Mouse (Mus musculus) heart, embryonic 16.5 days (tissue): ENCODE data around the gene Adcy2. TPM values are rescaled to one million over a fixed set of nuclear protein-coding genes. Genes with fewer than 3 reads are reported as not detected.

ENCODE experiments used
- ATAC-seq: fragments of 200-750 bp; cut with Nextera tagmentation; replicated peaks from 2 replicates; pipeline ENCODE4 v1.8.0; 2017; ENCODE audit warnings: moderate number of reproducible peaks; ENCODE audit not compliant: insufficient read depth, low FRiP score; ENCODE audit errors: extremely low read depth
- H3K27ac ChIP-seq: fragments of 300-500 bp; sonication (generic); 2 replicates; pipeline ENCODE4 v1.5.1; 2014; ENCODE audit warnings: mild to moderate bottlenecking, low read length, control low read depth, moderate library complexity
- H3K27me3 ChIP-seq: fragments of 300-500 bp; sonication (generic); 2 replicates; pipeline ENCODE4 v1.6.1; 2014; ENCODE audit warnings: low read length, mixed read lengths; ENCODE audit not compliant: control insufficient read depth, insufficient read depth
- H3K36me3 ChIP-seq: fragments of 300-500 bp; sonication (generic); 2 replicates; pipeline ENCODE4 v1.6.1; 2014; ENCODE audit not compliant: control insufficient read depth, insufficient read depth
- H3K4me1 ChIP-seq: fragments of 300-500 bp; sonication (generic); 2 replicates; pipeline ENCODE4 v1.6.1; 2014; ENCODE audit warnings: low read length, mixed read lengths; ENCODE audit not compliant: control insufficient read depth, insufficient read depth
- H3K4me2 ChIP-seq: fragments of 300-500 bp; sonication (generic); 2 replicates; pipeline ENCODE4 v1.6.1; 2014; ENCODE audit warnings: low read depth, mild to moderate bottlenecking, control low read depth, low read length
- H3K4me3 ChIP-seq: fragments of 300-500 bp; sonication (generic); 2 replicates; pipeline ENCODE4 v1.5.1; 2014; ENCODE audit warnings: mild to moderate bottlenecking, control low read depth, low read length
- H3K9ac ChIP-seq: fragments of 300-500 bp; sonication (generic); 2 replicates; pipeline ENCODE4 v1.6.1; 2014; ENCODE audit warnings: low read length, control low read depth
- H3K9me3 ChIP-seq: fragments of 300-500 bp; sonication (generic); replicated peaks from 2 replicates; pipeline ENCODE4 v1.6.1; 2016; ENCODE audit warnings: low read length; ENCODE audit not compliant: control insufficient read depth
- WGBS: fragments of 180-500 bp; shearing (Covaris S2); extraction: QIAGEN DNeasy Blood & Tissue Kit; methylation state at CpG from one replicate; pipeline ENCODE4 v1.1.7; 2014; 5-methylcytosine and 5-hydroxymethylcytosine counted together
- polyA plus RNA-seq: library from polyadenylated mRNA; unstranded; fragments of >200 nt; fragmentation: Nextera tagmentation; extraction: Ambion mirVana; gene quantifications from 2 replicates; pipeline ENCODE4 v1.2.1, GENCODE M21; 2015

Adcy2 gene
- polyA plus RNA-seq, 1 experiment from 2014 or later, result 0.58 TPM

DNA sequence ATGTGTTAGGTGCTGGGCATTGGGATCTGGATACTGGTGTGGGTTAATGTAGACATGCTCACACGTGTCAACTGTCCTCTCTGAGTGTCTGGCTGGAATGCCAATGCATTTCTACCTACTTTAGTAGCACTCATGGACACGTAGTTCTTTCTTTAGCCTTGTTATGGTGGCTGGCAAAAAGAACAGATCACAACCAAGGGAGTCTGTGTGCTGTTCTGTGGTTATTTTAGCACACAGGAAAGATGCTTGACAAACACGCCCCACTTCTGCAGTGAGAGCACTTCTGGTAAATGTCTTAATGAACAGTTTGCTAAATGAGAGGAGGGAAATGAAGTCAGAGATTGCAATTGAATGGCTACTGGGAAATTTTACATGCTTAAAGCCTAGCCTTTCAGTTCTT lies 151.1 kb downstream of the Adcy2 start:
- no peaks in the 10 kb centered on the region for H3K27me3 ChIP-seq
- WGBS, result 63% methylated on average over 3 of the region's 3 CpGs
- no peak overlapping the region for H3K4me2 ChIP-seq
- H3K4me1 ChIP-seq, result no peaks in the 10 kb centered on the region
- ATAC-seq, result no peak
- H3K36me3 ChIP-seq, result no peaks in the 10 kb centered on the region
- no peak overlapping the region for H3K4me3 ChIP-seq
- H3K27ac ChIP-seq, result no peak overlapping the region
- H3K9me3 ChIP-seq, result no peaks in the 10 kb centered on the region
- H3K9ac ChIP-seq, result no peak overlapping the region

DNA sequence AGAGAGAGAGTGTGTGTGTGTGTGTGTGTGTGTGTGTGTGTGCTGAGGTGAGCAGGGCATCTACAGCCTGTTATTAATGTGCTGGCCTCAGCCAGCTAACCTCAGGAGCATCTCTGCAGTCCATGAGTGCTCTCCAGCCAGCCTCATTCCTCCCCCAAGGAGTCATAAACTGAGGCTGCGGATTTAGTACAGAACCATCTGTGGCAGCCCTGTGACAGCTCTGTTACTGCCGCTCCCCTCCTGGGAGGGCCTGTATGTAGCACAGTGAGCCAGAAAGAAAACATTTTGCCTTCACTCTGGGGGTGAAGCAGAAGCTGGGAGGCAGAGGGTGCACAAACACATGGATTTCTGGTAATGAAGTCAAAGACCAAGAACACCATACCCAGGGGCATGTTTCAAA lies 159.8 kb downstream of the Adcy2 start:
- H3K27ac ChIP-seq, result no peak overlapping the region
- no peak for ATAC-seq
- no peak overlapping the region for H3K4me2 ChIP-seq
- no peaks in the 10 kb centered on the region for H3K27me3 ChIP-seq
- H3K9ac ChIP-seq, result no peak overlapping the region
- no peaks in the 10 kb centered on the region for H3K9me3 ChIP-seq
- no peaks in the 10 kb centered on the region for H3K4me1 ChIP-seq
- H3K36me3 ChIP-seq, result no peaks in the 10 kb centered on the region
- 26% methylated on average over 2 of the region's 2 CpGs for WGBS
- H3K4me3 ChIP-seq, result no peak overlapping the region

DNA sequence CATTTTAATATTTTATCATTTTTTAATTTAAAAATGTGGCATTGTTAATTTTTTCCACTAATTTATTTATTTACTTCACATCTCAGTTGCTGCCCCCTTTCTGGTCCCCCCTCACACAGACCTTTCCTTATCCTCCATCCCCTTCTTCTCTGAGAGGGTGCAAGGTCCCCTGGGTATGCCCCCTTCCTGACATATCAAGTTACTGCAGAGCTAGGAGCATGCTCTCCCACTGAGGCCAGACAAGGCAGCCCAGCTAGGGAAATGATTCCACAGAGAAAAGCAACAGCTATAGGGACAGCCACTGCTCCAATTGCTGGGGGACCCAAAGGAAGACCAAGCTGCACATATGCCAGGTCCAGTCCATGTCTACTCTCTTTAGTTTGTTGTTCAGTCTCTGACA lies 163.2 kb downstream of the Adcy2 start:
- no peak overlapping the region for H3K9ac ChIP-seq
- no peak overlapping the region for H3K4me2 ChIP-seq
- H3K27me3 ChIP-seq, result no peaks in the 10 kb centered on the region
- H3K4me3 ChIP-seq, result no peak overlapping the region
- H3K36me3 ChIP-seq, result no peaks in the 10 kb centered on the region
- ATAC-seq, result no peak
- no peak overlapping the region for H3K27ac ChIP-seq
- H3K4me1 ChIP-seq, result no peaks in the 10 kb centered on the region
- no peaks in the 10 kb centered on the region for H3K9me3 ChIP-seq

DNA sequence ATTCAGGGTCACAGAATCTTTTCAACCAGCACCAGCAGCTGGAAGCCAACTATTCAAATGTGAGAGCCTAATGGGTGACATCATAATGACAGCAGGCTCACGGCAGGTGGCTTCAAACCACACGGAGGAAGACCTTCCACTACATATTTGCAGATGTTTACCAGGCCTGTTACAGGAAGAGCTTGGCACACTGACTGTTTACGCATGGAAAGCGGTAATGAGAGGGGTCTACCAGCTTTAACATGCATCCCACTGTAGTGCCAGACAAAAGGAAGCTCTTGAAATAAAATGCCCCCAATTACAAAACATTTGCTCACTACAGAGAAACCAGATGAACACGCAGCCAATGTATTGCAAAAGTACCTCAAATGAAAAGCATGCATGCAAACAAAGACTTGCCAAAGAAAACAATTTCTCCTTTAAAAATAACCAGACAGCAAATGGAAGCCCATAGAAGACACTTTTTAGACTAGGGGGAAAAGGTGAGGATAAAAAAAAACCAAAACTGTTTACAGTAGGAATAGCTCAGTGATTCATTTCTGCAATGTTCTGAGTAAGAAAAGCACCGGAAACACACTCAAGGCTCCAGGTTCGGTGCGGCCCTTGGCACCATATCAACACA lies 163.8 kb downstream of the Adcy2 start:
- H3K9ac ChIP-seq, result no peak overlapping the region
- H3K4me3 ChIP-seq, result no peak overlapping the region
- H3K4me2 ChIP-seq, result no peak overlapping the region
- ATAC-seq, result no peak
- H3K9me3 ChIP-seq, result no peaks in the 10 kb centered on the region
- no peaks in the 10 kb centered on the region for H3K4me1 ChIP-seq
- H3K27ac ChIP-seq, result no peak overlapping the region
- 64% methylated on average over 8 of the region's 8 CpGs for WGBS
- H3K36me3 ChIP-seq, result no peaks in the 10 kb centered on the region
- H3K27me3 ChIP-seq, result no peaks in the 10 kb centered on the region

DNA sequence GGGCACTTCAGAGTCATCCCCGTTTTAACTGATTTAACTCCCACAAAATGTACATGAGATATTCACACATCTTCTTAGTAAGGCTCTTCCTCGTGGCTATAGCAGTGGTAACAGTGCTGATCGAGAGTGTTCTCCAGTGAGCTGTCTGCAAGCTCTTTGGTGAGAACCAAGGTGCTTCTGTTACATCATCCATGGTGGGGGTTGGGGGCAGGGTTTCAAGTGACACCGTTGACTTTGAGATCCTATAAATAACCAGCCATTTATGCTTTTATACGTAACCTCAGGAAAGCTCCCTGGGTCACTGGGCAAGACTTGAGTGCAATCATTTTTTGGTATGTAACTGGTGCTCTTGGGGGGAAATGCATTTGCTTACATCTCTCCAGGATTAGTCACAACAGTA lies 167.2 kb downstream of the Adcy2 start:
- Histone ChIP-seq H3K4me2 (no peak overlapping the region), H3K4me1 (no peaks in the 10 kb centered on the region), H3K9me3 (peaks cover 6% of the 10 kb centered on the region; the same call in 1 of the 2 replicates), H3K27ac (no peak overlapping the region), H3K27me3 (no peaks in the 10 kb centered on the region), H3K36me3 (no peaks in the 10 kb centered on the region), H3K9ac (no peak overlapping the region), H3K4me3 (no peak overlapping the region)
- ATAC-seq, result no peak
- WGBS, result 62% methylated on average over 5 of the region's 5 CpGs

DNA sequence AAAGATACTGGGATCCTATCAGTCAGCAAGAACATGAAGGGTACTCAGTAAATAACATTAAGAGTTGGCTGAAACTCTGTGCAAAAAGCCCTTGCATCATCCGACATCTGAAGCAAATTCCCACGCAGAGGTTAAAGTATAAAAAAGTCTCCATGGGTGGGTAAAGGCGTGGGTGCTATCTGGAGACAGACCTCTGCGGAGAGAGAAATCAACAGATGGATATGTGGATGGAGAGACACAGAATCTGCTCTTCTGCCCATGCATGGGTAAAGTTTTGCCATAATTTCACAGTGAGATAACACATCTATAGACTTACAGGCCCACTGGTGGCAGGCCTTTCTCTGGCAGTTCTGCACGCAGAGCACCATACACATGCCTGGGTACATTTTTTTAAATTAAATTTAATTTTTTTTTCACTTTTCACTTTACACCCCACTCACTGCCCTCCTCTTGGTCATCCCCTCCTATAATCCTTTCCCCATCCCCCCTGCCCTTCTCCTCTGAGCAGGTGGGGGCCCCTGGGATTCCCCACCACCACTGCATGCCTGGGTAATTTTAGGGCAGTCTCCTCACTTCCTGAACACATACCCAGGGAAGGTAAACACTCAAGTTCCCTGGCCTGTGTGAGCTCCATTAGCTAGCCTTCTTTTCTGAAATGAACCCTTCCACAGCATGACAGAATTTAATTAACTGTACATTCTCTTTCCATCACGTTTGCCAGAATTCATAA lies 169.1 kb downstream of the Adcy2 start:
- WGBS, result 76% methylated on average over 6 of the region's 6 CpGs
- Histone ChIP-seq H3K4me2 (no peak overlapping the region), H3K9me3 (peaks cover 8% of the 10 kb centered on the region; the same call in 1 of the 2 replicates), H3K9ac (no peak overlapping the region), H3K36me3 (no peaks in the 10 kb centered on the region), H3K27me3 (no peaks in the 10 kb centered on the region), H3K4me3 (no peak overlapping the region), H3K4me1 (no peaks in the 10 kb centered on the region), H3K27ac (no peak overlapping the region)
- no peak for ATAC-seq

DNA sequence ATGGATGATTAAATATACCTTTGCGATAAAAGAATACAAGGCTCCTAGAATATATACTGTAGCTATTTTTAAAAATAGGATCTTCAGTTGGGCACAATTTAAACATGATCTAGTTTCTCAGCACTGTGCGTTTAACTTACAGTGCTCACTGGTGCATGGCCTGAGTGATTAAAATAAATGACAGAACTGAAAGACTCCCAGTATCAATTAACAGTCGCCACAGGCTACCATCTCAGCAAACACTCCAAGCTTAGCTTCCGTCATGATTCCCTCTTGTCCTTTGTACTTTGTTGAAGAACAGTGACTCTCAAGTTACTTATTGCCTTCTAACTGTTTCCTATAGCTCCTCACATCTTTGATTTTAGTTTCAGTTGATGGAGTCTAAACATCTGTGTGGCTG lies 170.9 kb downstream of the Adcy2 start:
- Histone ChIP-seq H3K4me3 (no peak overlapping the region), H3K4me2 (no peak overlapping the region), H3K27ac (no peak overlapping the region), H3K9ac (no peak overlapping the region), H3K36me3 (no peaks in the 10 kb centered on the region), H3K27me3 (no peaks in the 10 kb centered on the region), H3K4me1 (no peaks in the 10 kb centered on the region), H3K9me3 (peaks cover 8% of the 10 kb centered on the region; the same call in 1 of the 2 replicates)
- no peak for ATAC-seq
- WGBS, result 72% methylated on average over 4 of the region's 4 CpGs

DNA sequence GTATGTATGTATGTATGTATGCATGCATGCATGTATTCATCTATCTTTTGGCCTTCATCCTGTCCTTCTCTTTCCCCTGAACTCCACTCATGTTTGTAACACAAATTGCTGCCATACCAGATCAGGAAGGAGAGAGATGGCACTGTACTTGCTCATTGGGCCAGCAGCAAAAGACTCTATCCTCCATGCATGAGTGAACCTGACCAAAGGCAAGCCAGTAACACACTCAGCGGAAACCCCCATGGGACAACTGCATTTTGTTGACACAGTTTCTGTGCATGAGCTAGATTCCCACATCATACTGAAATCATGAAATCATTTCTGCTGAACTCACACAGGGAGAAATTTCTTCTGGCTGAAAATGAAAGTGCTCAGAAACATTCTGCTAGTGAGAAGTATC lies 172.9 kb downstream of the Adcy2 start:
- H3K36me3 ChIP-seq, result no peaks in the 10 kb centered on the region
- peaks cover 8% of the 10 kb centered on the region; the same call in 1 of the 2 replicates for H3K9me3 ChIP-seq
- WGBS, result 81% methylated on average over 1 of the region's 1 CpGs
- H3K4me2 ChIP-seq, result no peak overlapping the region
- no peaks in the 10 kb centered on the region for H3K4me1 ChIP-seq
- H3K9ac ChIP-seq, result no peak overlapping the region
- no peaks in the 10 kb centered on the region for H3K27me3 ChIP-seq
- no peak for ATAC-seq
- H3K4me3 ChIP-seq, result no peak overlapping the region
- no peak overlapping the region for H3K27ac ChIP-seq

DNA sequence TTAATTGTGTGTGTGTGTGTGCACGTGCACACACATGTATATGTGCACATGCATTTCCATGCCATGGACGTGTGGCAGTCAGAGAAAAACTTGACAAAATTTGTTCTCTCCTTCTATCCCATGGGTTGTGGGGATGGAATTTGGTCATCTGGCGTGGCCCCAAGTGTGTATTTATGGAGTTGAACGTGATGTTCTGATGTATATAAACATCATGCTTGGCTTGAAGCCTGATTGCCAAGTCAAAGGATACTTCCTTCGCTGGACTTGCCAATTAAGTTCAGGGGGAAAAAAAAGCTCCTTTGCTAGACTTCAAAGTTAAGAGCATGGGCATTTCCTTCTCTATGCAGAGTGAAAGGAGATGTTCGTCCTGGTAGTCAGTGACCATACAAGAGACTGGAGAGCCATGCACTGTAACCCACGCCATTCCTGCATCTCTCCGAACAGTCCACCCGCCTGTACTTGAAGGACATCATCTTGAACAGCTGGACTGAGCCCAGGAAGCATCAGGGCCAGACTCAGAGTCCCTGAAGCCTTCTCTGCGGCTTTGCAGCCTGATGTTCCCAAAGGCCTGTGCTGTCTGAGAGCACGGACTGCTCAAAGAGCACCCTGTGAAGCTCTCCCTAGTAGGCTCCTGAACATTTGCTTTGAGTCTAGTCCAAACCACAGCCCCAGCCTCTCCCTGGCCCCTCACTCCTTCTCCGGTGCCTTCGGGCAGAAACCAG lies 178.3 kb downstream of the Adcy2 start:
- H3K4me1 ChIP-seq, result no peaks in the 10 kb centered on the region
- no peak overlapping the region for H3K9ac ChIP-seq
- 68% methylated on average over 13 of the region's 13 CpGs for WGBS
- peak overlapping the region; percentile 31; the same call in 1 of the 2 replicates for H3K27ac ChIP-seq
- H3K36me3 ChIP-seq, result no peaks in the 10 kb centered on the region
- H3K9me3 ChIP-seq, result no peaks in the 10 kb centered on the region
- ATAC-seq, result no peak
- no peaks in the 10 kb centered on the region for H3K27me3 ChIP-seq
- no peak overlapping the region for H3K4me2 ChIP-seq
- no peak overlapping the region for H3K4me3 ChIP-seq
